Mouse (Mus musculus) midbrain, embryonic 11.5 days (tissue): ENCODE measurements at regions not wholly inside any gene's neighbourhood (a gene's known extent, or its start where the extent isn't known, plus 50 kb on each side); places are given as distances from the start of the nearest gene placed in this dataset.

Experiments used
- ATAC-seq: fragments of 200-750 bp; cut with Nextera tagmentation; 2 replicates; pipeline ENCODE4 v1.8.0; 2017; ENCODE audit warnings: moderate TSS enrichment, moderate library complexity; ENCODE audit not compliant: low FRiP score
- DNase-seq: peaks from one replicate; pipeline ENCODE4 v3.0.0; 2015; ENCODE audit warnings: low spot score; ENCODE audit errors: missing footprints
- H3K27ac ChIP-seq: fragments of 300-500 bp; sonication (generic); 2 replicates; pipeline ENCODE4 v1.5.1; 2014; ENCODE audit warnings: low read depth, low read length
- H3K27me3 ChIP-seq: fragments of 300-500 bp; sonication (generic); 2 replicates; pipeline ENCODE4 v1.6.1; 2014; ENCODE audit warnings: mild to moderate bottlenecking, low read length, moderate library complexity, mixed read lengths; ENCODE audit not compliant: control insufficient read depth, insufficient read depth
- H3K36me3 ChIP-seq: fragments of 300-500 bp; sonication (generic); 2 replicates; pipeline ENCODE4 v1.6.1; 2014; ENCODE audit warnings: mild to moderate bottlenecking, low read length, moderate library complexity, mixed read lengths; ENCODE audit not compliant: control insufficient read depth, insufficient read depth
- H3K4me1 ChIP-seq: fragments of 300-500 bp; sonication (generic); 2 replicates; pipeline ENCODE4 v1.6.1; 2014; ENCODE audit warnings: low read length; ENCODE audit not compliant: control insufficient read depth, insufficient read depth
- H3K4me2 ChIP-seq: fragments of 300-500 bp; sonication (generic); 2 replicates; pipeline ENCODE4 v1.6.1; 2014; ENCODE audit warnings: mild to moderate bottlenecking, moderate library complexity
- H3K4me3 ChIP-seq: fragments of 300-500 bp; sonication (generic); 2 replicates; pipeline ENCODE4 v1.5.1; 2014; ENCODE audit warnings: low read depth, low read length
- H3K9ac ChIP-seq: fragments of 300-500 bp; sonication (generic); 2 replicates; pipeline ENCODE4 v1.6.1; 2014; ENCODE audit warnings: low read length
- H3K9me3 ChIP-seq: fragments of 300-500 bp; sonication (generic); 2 replicates; pipeline ENCODE4 v1.6.1; 2016; ENCODE audit warnings: low read length; ENCODE audit not compliant: control insufficient read depth
- WGBS: fragments of 180-500 bp; shearing (Covaris S2); extraction: QIAGEN DNeasy Blood & Tissue Kit; methylation state at CpG from one replicate; pipeline ENCODE4 v1.1.7; 2014; 5-methylcytosine and 5-hydroxymethylcytosine counted together

DNA sequence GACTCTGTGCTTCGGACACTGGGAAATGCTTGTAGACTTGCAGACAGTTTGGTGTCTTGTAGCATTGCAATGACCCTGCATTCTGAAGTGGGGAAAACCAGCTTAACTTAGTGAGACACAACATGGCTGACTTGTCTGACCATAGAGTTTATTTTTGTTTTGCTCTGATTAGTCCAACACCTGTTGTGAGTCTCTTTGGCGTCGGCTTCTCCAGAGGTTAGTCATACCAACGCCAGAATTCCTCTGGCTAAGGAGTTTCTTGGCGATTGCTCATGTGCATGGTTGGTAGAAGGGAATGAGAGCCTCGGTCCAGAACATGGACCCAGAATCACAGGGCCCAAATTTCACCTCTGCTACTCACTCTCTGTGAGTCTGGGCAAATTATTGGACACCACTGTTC is 82.9 kb upstream of the Armc2 start:
- Histone ChIP-seq H3K36me3 (no peaks in the 10 kb centered on the region), H3K27ac (no peak overlapping the region), H3K4me3 (no peak overlapping the region), H3K4me1 (no peaks in the 10 kb centered on the region), H3K9me3 (peaks cover 3% of the 10 kb centered on the region; the same call in 1 of the 2 replicates), H3K27me3 (peaks cover 3% of the 10 kb centered on the region), H3K9ac (no peak overlapping the region), H3K4me2 (no peak overlapping the region)
- no peak for ATAC-seq
- no peak for DNase-seq
- 90% methylated on average over 6 of the region's 6 CpGs for WGBS

GRCm38 (mm10) chr10:42096924-42097323 is 78.7 kb upstream of the Armc2 start:
- no peaks in the 10 kb centered on the region for H3K4me1 ChIP-seq
- no peak overlapping the region for H3K27ac ChIP-seq
- H3K27me3 ChIP-seq = peaks cover 2% of the 10 kb centered on the region
- no peak overlapping the region for H3K9ac ChIP-seq
- ATAC-seq = no peak
- no peak for DNase-seq
- WGBS = 87% methylated on average over 6 of the region's 6 CpGs
- no peak overlapping the region for H3K4me3 ChIP-seq
- no peaks in the 10 kb centered on the region for H3K9me3 ChIP-seq
- H3K4me2 ChIP-seq = no peak overlapping the region
- H3K36me3 ChIP-seq = no peaks in the 10 kb centered on the region

- Histone ChIP-seq H3K4me1 (no peaks in the 10 kb centered on the region), H3K36me3 (no peaks in the 10 kb centered on the region), H3K27me3 (no peaks in the 10 kb centered on the region; the same call in 1 of the 2 replicates), H3K9me3 (no peaks in the 10 kb centered on the region), H3K27ac (no peak overlapping the region), H3K4me2 (no peak overlapping the region), H3K9ac (no peak overlapping the region), H3K4me3 (no peak overlapping the region)
- ATAC-seq = no peak
- 90% methylated on average over 10 of the region's 10 CpGs for WGBS
- DNase-seq = no peak
Observed at GRCm38 (mm10) chr10:42095986-42096385, 77.7 kb upstream of the Armc2 start.

GRCm38 (mm10) chr10:42094274-42095000 is 76.2 kb upstream of the Armc2 start:
- WGBS = 85% methylated on average over 24 of the region's 24 CpGs
- ATAC-seq (no peak), DNase-seq (no peak)
- Histone ChIP-seq H3K27me3 (no peaks in the 10 kb centered on the region; the same call in none of the 2 replicates), H3K4me2 (no peak overlapping the region), H3K27ac (no peak overlapping the region), H3K4me3 (no peak overlapping the region), H3K36me3 (no peaks in the 10 kb centered on the region), H3K4me1 (no peaks in the 10 kb centered on the region), H3K9ac (no peak overlapping the region), H3K9me3 (no peaks in the 10 kb centered on the region)

DNA sequence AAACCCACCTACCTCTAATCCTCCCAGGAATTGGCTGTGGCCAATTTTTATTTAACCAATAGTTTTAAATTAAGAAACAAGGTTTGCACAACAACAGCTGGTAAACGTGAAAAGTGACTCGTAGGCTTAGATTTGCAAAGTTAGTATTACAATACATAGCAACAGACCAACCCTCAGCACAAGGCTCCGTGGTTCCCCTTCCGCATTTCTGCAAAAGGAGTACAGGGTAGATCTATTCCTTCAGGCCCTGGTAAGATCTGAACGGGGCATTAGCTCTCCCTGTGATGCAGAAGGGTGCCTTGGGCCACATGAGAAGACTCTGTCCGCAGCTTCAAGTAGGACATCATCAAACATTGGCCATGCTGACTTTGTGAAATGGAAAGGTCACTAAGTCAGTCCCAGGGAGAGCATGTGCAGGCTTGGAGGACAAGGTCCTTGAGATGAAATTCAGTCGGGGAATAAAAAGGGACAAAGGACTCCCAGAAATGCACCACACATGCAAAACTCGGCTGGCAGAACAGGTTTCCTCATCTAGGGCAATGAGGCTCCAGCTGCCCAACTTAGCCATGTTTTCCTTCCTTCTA is 75.0 kb upstream of the Armc2 start:
- no peak overlapping the region for H3K27ac ChIP-seq
- no peaks in the 10 kb centered on the region for H3K36me3 ChIP-seq
- no peaks in the 10 kb centered on the region for H3K9me3 ChIP-seq
- peaks cover 5% of the 10 kb centered on the region; the same call in 1 of the 2 replicates for H3K4me1 ChIP-seq
- no peak overlapping the region for H3K9ac ChIP-seq
- DNase-seq (no peak), ATAC-seq (no peak)
- no peak overlapping the region for H3K4me3 ChIP-seq
- H3K4me2 ChIP-seq = no peak overlapping the region
- no peaks in the 10 kb centered on the region; the same call in none of the 2 replicates for H3K27me3 ChIP-seq
- WGBS = 85% methylated on average over 8 of the region's 8 CpGs

- peaks cover 5% of the 10 kb centered on the region; the same call in 1 of the 2 replicates for H3K4me1 ChIP-seq
- 80% methylated on average over 6 of the region's 6 CpGs for WGBS
- H3K4me2 ChIP-seq = no peak overlapping the region
- H3K9me3 ChIP-seq = no peaks in the 10 kb centered on the region
- no peaks in the 10 kb centered on the region for H3K36me3 ChIP-seq
- ATAC-seq (no peak), DNase-seq (no peak)
- no peak overlapping the region for H3K27ac ChIP-seq
- H3K27me3 ChIP-seq = no peaks in the 10 kb centered on the region; the same call in none of the 2 replicates
- H3K4me3 ChIP-seq = no peak overlapping the region
- no peak overlapping the region for H3K9ac ChIP-seq
Observed at GRCm38 (mm10) chr10:42092500-42092899, 74.3 kb upstream of the Armc2 start.

GRCm38 (mm10) chr10:42091546-42092168 is 73.4 kb upstream of the Armc2 start:
- Histone ChIP-seq H3K36me3 (no peaks in the 10 kb centered on the region), H3K27ac (no peak overlapping the region), H3K4me1 (peaks cover 5% of the 10 kb centered on the region; the same call in 1 of the 2 replicates), H3K9ac (no peak overlapping the region), H3K4me3 (no peak overlapping the region), H3K4me2 (no peak overlapping the region), H3K9me3 (no peaks in the 10 kb centered on the region), H3K27me3 (no peaks in the 10 kb centered on the region; the same call in none of the 2 replicates)
- ATAC-seq (no peak), DNase-seq (no peak)
- WGBS = 76% methylated on average over 11 of the region's 11 CpGs

- Histone ChIP-seq H3K36me3 (no peaks in the 10 kb centered on the region), H3K4me1 (peaks cover 5% of the 10 kb centered on the region; the same call in 1 of the 2 replicates), H3K27me3 (peaks cover 3% of the 10 kb centered on the region), H3K9ac (no peak overlapping the region), H3K27ac (no peak overlapping the region), H3K4me3 (no peak overlapping the region), H3K4me2 (no peak overlapping the region), H3K9me3 (no peaks in the 10 kb centered on the region)
- ATAC-seq = no peak
- 90% methylated on average over 7 of the region's 7 CpGs for WGBS
- peak; percentile 80 for DNase-seq
Observed at GRCm38 (mm10) chr10:42090806-42091205, 72.6 kb upstream of the Armc2 start.

DNA sequence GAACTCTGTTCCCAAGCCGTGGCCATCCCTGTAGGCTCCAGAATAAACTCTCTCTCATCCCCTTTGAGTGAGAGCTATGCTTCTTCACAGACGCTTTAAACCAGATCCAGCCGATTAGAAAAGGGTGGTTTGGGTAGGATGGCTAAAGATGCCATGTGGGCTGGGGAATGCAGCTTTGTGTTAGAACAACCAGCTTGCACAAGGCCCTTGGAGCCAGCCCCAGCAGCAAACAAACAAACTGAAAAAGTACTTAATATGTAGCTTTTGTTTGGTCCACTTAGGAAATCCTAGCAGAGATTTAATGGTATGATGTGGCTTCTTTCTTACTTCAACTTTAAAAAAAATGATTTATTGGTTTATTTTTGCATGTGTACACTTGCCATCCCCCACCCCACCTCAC is 71.9 kb upstream of the Armc2 start:
- Histone ChIP-seq H3K4me3 (no peak overlapping the region), H3K27ac (no peak overlapping the region), H3K36me3 (no peaks in the 10 kb centered on the region), H3K9me3 (no peaks in the 10 kb centered on the region), H3K4me1 (peaks cover 5% of the 10 kb centered on the region; the same call in 1 of the 2 replicates), H3K4me2 (no peak overlapping the region), H3K27me3 (peaks cover 3% of the 10 kb centered on the region), H3K9ac (no peak overlapping the region)
- DNase-seq = no peak
- WGBS = 44% methylated on average over 3 of the region's 3 CpGs
- no peak for ATAC-seq
